Mouse (Mus musculus) cortical plate, adult 2 months (tissue): ENCODE results near the gene Eya4.

Source experiments
- CTCF ChIP-seq: fragments of 200-500 bp; IDR thresholded peaks from 2 replicates; pipeline ENCODE4 v1.5.1; 2011; ENCODE audit warnings: mild to moderate bottlenecking, control low read depth, low read length; ENCODE audit not compliant: insufficient read depth; ENCODE audit errors: extremely low read depth
- POLR2A ChIP-seq: fragments of 200-500 bp; IDR thresholded peaks from 2 replicates; pipeline ENCODE4 v1.6.1; 2011; ENCODE audit warnings: mild to moderate bottlenecking, low read length, control low read depth; ENCODE audit not compliant: insufficient read depth; ENCODE audit errors: extremely low read depth

DNA sequence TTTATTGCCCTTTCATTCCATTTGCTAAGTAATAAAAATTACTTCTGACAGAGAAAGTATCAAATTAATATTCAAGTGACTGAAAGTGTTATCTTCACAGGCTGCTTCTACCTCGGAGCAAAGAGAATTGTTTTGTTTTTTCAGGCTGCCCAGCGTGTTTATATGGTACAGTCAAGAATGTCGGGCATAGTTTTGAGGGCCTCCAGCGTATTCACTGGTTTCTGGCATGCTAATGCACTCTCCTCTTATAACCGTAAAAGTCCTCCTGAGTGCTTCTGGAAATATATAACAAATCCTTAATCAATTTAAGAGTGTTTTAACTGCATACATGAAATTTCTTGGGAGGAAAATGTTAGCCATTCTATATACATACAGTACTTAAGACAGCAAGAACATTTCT is 17.8 kb downstream of the Eya4 start:
- no peak for TF ChIP-seq POLR2A
- TF ChIP-seq CTCF: no peak
